Mouse (Mus musculus) midbrain, postnatal 0 days (tissue): ENCODE measurements around the gene Pi16. TPM values are rescaled to one million over a fixed set of nuclear protein-coding genes. Genes with fewer than 3 reads are reported as not detected.

Source experiments
- ATAC-seq: fragments of 200-750 bp; cut with Nextera tagmentation; 2 replicates; pipeline ENCODE4 v1.8.0; 2017; ENCODE audit warnings: moderate number of reproducible peaks, mild to moderate bottlenecking, moderate TSS enrichment, moderate library complexity; ENCODE audit not compliant: low FRiP score
- DNase-seq: peaks from one replicate; pipeline ENCODE4 v3.0.0-alpha.2; 2015; ENCODE audit warnings: low spot score
- H3K27ac ChIP-seq: fragments of 300-500 bp; sonication (generic); 2 replicates; pipeline ENCODE4 v1.5.1; 2014; ENCODE audit warnings: low read depth, mild to moderate bottlenecking, low read length, mixed read lengths
- H3K27me3 ChIP-seq: fragments of 300-500 bp; sonication (generic); 2 replicates; pipeline ENCODE4 v1.6.1; 2014; ENCODE audit warnings: low read length, control low read depth, mixed read lengths; ENCODE audit not compliant: insufficient read depth
- H3K36me3 ChIP-seq: fragments of 300-500 bp; sonication (generic); 2 replicates; pipeline ENCODE4 v1.6.1; 2014; ENCODE audit warnings: low read length, control low read depth, mixed read lengths; ENCODE audit not compliant: insufficient read depth
- H3K4me1 ChIP-seq: fragments of 300-500 bp; sonication (generic); 2 replicates; pipeline ENCODE4 v1.6.1; 2014; ENCODE audit warnings: mild to moderate bottlenecking, control low read depth, antibody characterized with exemption, low read length, mixed read lengths; ENCODE audit not compliant: insufficient read depth
- H3K4me2 ChIP-seq: fragments of 300-500 bp; sonication (generic); 2 replicates; pipeline ENCODE4 v1.6.1; 2014; ENCODE audit warnings: low read depth, mild to moderate bottlenecking, low read length, mixed read lengths; ENCODE audit not compliant: poor library complexity, severe bottlenecking
- H3K4me3 ChIP-seq: fragments of 300-500 bp; sonication (generic); 2 replicates; pipeline ENCODE4 v1.5.1; 2014; ENCODE audit warnings: low read depth, mild to moderate bottlenecking, low read length, moderate library complexity
- H3K9ac ChIP-seq: fragments of 300-500 bp; sonication (generic); replicated peaks from 2 replicates; pipeline ENCODE4 v1.6.1; 2014; ENCODE audit warnings: mild to moderate bottlenecking, low read length, moderate library complexity, mixed read lengths; ENCODE audit not compliant: poor library complexity, severe bottlenecking
- H3K9me3 ChIP-seq: fragments of 300-500 bp; sonication (generic); 2 replicates; pipeline ENCODE4 v1.6.1; 2016; ENCODE audit warnings: low read length, control low read depth
- CTCF ChIP-seq: IDR thresholded peaks from 2 replicates; pipeline ENCODE4 v1.5.1; 2016; ENCODE audit warnings: antibody characterized with exemption, mild to moderate bottlenecking
- WGBS: fragments of 180-500 bp; shearing (Covaris S2); extraction: QIAGEN DNeasy Blood & Tissue Kit; methylation state at CpG from one replicate; pipeline ENCODE4 v1.1.7; 2014; 5-methylcytosine and 5-hydroxymethylcytosine counted together
- polyA plus RNA-seq: library from polyadenylated mRNA; unstranded; fragments of >200 nt; fragmentation: Nextera tagmentation; extraction: Ambion mirVana; gene quantifications from 2 replicates; pipeline ENCODE4 v1.2.1, GENCODE M21; 2015
- total RNA-seq: library from RNA; depleted of rRNA; stranded (reverse); fragments of >200 nt; gene quantifications from 2 replicates; pipeline ENCODE4 v1.2.3, GENCODE M21; 2014

The Pi16 gene
- total and polyA plus RNA-seq, 2 experiments from 2014 or later: 3.3 to 4.6 TPM

- Histone ChIP-seq H3K9ac (no peak overlapping the region), H3K27me3 (no peaks in the 10 kb centered on the region), H3K4me1 (peaks cover 8% of the 10 kb centered on the region; the same call in 1 of the 2 replicates), H3K4me3 (no peak overlapping the region), H3K4me2 (no peak overlapping the region), H3K9me3 (no peaks in the 10 kb centered on the region), H3K36me3 (no peaks in the 10 kb centered on the region), H3K27ac (no peak overlapping the region)
- WGBS: 88% methylated on average over 7 of the region's 7 CpGs
- no peak for ATAC-seq
- TF ChIP-seq CTCF: no peak
- DNase-seq: no peak
These were observed 44.3 kb upstream of the Pi16 start for GRCm38 (mm10) chr17:29273156-29273555.

GRCm38 (mm10) chr17:29273889-29274288, 43.6 kb upstream of the Pi16 start:
- no peak overlapping the region for H3K27ac ChIP-seq
- H3K27me3 ChIP-seq: no peaks in the 10 kb centered on the region
- H3K36me3 ChIP-seq: peaks cover under 1% of the 10 kb centered on the region; the same call in 1 of the 2 replicates
- H3K4me1 ChIP-seq: peaks cover 6% of the 10 kb centered on the region; the same call in 1 of the 2 replicates
- no peak overlapping the region for H3K4me3 ChIP-seq
- WGBS: 81% methylated on average over 11 of the region's 11 CpGs
- H3K4me2 ChIP-seq: no peak overlapping the region
- no peak for TF ChIP-seq CTCF
- H3K9me3 ChIP-seq: no peaks in the 10 kb centered on the region
- H3K9ac ChIP-seq: no peak overlapping the region
- DNase-seq: no peak
- ATAC-seq: no peak

- no peak overlapping the region for H3K27ac ChIP-seq
- ATAC-seq (no peak), DNase-seq (no peak)
- H3K4me1 ChIP-seq: no peaks in the 10 kb centered on the region
- H3K9ac ChIP-seq: no peak overlapping the region
- H3K4me3 ChIP-seq: no peak overlapping the region
- no peak overlapping the region for H3K4me2 ChIP-seq
- TF ChIP-seq CTCF: no peak
- H3K9me3 ChIP-seq: no peaks in the 10 kb centered on the region
- WGBS: 91% methylated on average over 5 of the region's 5 CpGs
- H3K36me3 ChIP-seq: peaks cover 14% of the 10 kb centered on the region
- no peaks in the 10 kb centered on the region for H3K27me3 ChIP-seq
These were observed 37.1 kb upstream of the Pi16 start for GRCm38 (mm10) chr17:29280422-29280821.

GRCm38 (mm10) chr17:29281541-29281940, 35.9 kb upstream of the Pi16 start:
- WGBS: 81% methylated on average over 5 of the region's 5 CpGs
- H3K27ac ChIP-seq: no peak overlapping the region
- H3K36me3 ChIP-seq: peaks cover 16% of the 10 kb centered on the region
- ATAC-seq (no peak), DNase-seq (no peak)
- H3K9me3 ChIP-seq: no peaks in the 10 kb centered on the region
- no peaks in the 10 kb centered on the region for H3K27me3 ChIP-seq
- no peak overlapping the region for H3K4me2 ChIP-seq
- TF ChIP-seq CTCF: no peak
- no peak overlapping the region for H3K4me3 ChIP-seq
- H3K4me1 ChIP-seq: no peaks in the 10 kb centered on the region
- H3K9ac ChIP-seq: no peak overlapping the region

- DNase-seq (peak; percentile 39), ATAC-seq (no peak)
- no peak for TF ChIP-seq CTCF
- Histone ChIP-seq H3K4me2 (no peak overlapping the region), H3K4me3 (no peak overlapping the region), H3K27me3 (no peaks in the 10 kb centered on the region), H3K36me3 (peaks cover 16% of the 10 kb centered on the region), H3K27ac (no peak overlapping the region), H3K9ac (no peak overlapping the region), H3K4me1 (no peaks in the 10 kb centered on the region), H3K9me3 (no peaks in the 10 kb centered on the region)
- WGBS: 39% methylated on average over 21 of the region's 21 CpGs
These were observed 35.1 kb upstream of the Pi16 start for GRCm38 (mm10) chr17:29282216-29282952.

GRCm38 (mm10) chr17:29291793-29292192, 25.7 kb upstream of the Pi16 start:
- TF ChIP-seq CTCF: no peak
- no peaks in the 10 kb centered on the region for H3K27me3 ChIP-seq
- H3K9me3 ChIP-seq: no peaks in the 10 kb centered on the region
- H3K4me3 ChIP-seq: no peak overlapping the region
- no peak overlapping the region for H3K9ac ChIP-seq
- H3K36me3 ChIP-seq: peaks cover 23% of the 10 kb centered on the region
- no peak overlapping the region for H3K4me2 ChIP-seq
- no peak overlapping the region for H3K27ac ChIP-seq
- DNase-seq (no peak), ATAC-seq (no peak)
- H3K4me1 ChIP-seq: no peaks in the 10 kb centered on the region
- WGBS: 94% methylated on average over 7 of the region's 7 CpGs
